Mouse (Mus musculus): Measurements from ENCODE around the gene Zfp513.
A peak's percentile ranks its signal among the peaks of the same experiment; 100 is the strongest.
"Not testable (repeated sequence)": the region's sequence is repeated elsewhere in the genome, so short reads cannot be mapped to it uniquely, and the experiment has no call there.

The Zfp513 gene

DNA sequence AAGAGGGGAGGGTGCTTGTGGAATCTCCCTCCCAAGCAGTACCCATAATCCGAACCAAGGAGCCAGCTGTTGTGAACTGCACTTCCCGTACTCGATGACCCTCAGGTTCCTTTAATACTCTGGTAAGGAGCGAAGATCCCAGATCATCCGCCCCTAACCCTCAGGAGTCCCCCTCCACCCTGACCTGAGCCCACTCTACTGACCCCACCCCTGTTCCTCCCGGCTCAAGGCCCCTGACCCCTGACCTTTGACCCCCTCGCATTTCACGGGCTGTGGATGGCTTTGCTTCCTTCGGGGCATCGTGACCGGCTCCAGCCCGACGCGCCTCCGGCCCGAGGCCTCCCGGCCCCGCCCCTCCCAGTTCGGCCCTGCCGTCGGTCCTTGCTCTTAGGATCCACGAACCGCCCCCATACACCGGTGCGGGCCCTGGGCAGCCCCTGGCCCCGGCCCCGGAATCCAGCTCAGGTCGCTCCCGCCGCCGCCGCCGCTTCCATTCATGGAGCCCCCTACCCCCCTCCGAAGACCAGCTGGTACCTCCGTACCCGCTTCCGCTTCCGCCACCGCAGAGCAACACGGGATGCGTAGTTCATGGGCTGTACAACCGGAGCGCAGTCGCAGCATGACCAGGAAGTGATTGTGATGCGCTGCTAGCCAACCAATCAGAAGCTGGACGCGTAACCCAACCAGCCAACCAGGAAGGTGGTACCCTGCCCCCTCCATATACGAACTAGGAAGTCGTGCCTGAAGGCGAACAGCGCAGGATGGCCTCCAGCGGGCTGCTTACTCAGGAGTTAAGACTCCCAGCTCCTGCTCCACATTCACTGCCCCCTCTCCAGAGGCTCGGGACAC, at the start of gene Zfp513:
Zfp513 (minus strand) TSS at position 562 of the 849 bp plus-strand sequence.
- DNase-seq (ENCODE audit: low spot score) = peak; percentile 99

DNA sequence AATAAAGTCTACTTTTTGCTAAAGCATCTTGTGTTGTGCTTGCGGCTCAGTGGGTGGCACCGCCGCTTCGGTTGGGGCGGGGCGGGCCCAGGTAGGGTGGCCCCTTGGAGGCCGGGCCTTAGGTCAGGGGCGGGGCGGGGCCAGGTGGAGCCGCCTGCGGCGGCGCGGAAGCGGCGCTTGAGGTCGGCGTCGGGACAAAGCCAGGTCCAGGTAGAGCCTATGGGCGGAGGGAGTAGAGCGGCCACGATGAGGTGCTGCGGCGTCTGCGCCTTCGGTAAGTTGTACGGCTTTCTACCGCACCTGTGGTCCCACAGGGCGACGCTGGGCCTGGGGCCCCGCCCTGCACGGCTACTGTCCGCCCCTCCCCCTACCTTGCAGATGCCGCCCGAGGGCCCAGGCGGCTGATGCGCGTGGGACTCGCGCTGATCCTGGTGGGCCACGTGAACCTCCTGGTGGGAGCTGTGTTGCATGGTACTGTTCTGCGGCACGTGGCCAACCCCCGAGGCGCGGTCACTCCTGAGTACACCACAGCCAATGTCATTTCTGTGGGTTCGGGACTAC, 49.5 kb upstream of the Zfp513 start, which contains the start of gene Krtcap3:
Krtcap3 (plus strand) TSS at position 151 of the 561 bp plus-strand sequence.
- no peak for DNase-seq (ENCODE audit: low spot score)

DNA sequence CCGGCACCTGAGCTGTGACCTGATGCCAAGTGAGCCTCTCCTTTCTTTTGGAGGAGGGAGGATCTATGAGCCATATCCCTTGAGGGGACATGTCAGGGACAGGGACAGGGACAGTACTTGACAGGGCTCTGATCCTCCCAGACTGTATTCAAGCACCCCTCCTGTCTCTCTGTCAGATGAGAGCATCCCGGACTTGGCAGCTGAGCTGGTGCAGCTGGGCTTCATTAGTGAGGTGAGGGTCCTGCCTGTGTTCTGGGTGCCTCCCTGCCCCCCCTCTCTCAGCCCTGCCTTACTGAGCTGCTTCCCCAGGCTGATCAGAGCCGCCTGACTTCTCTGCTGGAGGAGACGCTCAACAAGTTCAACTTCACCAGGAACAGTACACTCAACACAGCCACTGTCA, 48.6 kb upstream of the Zfp513 start:
- DNase-seq (ENCODE audit: low spot score) = no peak

DNA sequence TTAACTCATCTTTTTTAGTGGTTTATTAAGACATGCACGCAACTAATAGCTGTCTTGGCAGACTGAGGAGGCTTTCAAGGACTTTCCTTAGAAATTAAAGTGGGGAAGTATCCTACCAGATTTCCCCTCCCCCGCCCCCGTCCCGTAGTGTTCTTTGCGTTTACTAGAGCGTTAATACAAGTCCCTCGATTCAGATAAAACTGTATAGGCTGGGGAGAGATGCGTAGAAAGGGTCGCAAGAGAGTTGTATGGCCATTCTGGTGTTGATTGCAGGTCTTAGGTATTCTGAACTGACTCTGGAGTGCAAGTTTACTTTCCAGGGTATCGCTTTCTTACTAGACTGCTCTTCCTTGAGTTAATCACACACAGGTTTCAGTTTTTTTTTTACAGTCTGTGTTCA, 40.1 kb upstream of the Zfp513 start:
- no peak for DNase-seq (ENCODE audit: low spot score)

DNA sequence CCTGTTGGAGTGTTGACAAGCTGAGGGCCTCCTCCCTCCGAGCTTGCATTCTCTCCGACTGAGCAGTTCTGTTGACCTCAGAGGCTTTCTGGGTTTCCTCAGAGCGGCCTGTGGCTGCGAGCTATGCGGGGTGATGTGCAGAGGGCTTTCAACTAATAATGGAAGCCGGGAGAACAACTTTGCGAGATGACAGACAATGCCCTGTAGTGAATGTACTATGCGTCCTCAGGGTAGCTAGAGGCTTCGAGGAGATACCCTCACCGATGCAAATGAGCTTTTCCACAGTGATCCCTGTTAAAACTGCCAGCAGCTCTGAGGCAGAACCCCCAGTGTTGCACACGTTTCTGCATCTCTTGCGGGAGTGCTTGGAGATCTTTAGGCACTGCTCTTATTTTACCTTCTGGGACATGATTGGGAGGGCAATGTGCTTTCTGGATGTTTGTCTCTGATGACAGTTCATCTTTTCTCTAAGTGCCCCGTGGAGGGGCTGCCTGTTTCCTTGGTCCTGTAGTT, 39.5 kb upstream of the Zfp513 start:
- DNase-seq (ENCODE audit: low spot score) = no peak

DNA sequence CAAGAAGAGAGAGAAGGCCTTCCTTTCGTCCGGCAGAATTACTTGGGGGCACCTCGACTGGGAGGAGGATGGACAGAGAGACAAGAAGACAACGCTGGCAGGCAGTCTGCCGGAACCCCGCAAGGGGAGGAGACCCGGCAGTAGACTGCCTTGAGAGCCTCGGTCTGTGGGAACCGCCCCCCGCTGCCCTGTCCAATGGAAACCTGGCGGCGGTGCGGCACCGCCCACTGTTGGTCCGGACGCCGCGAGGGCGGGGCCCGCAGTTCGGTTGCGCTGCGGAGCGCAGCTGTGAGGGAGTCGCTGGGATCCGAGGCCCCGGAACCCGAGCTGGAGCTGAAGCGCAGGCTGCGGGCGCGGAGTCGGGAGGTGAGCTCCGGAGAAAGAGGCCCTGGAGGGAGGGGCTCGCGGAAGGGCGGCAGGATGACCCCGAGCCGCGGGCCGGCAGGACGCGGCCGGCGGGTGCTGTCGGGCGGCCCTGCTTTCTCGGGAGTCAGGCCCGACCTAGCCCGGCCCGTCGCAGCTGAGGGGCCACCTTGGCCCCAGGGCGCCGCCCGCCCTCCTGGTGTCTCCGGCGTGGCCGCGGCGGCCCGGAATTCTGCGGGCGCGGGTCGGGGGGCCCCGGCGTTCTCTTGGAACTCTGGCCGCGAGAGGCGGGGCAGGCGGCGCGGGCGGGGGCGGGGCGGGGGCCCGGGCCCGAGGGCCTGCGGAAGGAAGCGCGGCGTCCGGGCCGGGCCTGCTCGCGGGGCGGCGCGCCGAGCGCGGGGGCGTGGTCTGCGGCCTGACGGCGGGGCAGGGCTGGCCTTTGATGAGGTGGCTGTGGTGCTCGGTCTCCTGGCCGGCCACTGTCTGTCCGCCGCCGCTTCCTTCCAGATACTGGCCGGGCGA, 38.8 kb upstream of the Zfp513 start, which contains the start of the genes Nrbp1 and Gm9970:
Nrbp1 (plus strand) TSS at position 228 of the 885 bp plus-strand sequence.
Gm9970 (minus strand) TSS at position 596 of the 885 bp plus-strand sequence.
- peak; percentile 94 for DNase-seq (ENCODE audit: low spot score)

DNA sequence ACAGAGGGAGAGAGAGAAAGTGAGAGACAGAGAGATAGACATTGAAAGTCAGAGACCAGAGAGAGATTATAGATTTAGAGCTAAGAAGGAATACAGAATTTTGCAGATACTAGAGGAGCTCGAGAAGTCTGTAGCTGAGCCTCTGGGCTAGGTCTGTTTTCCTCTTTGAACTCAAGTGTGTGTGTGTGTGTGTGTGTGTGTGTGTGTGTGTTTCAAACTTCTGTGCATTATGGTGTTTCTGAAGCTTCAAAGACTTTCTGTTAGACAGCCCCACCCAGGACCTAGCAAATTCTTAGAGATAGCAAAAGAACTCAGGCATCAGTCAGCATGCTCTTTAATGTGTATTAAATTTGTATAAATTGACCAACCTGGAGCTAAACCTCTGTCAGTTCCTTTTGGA, 24.5 kb upstream of the Zfp513 start:
- DNase-seq (ENCODE audit: low spot score) = no peak

DNA sequence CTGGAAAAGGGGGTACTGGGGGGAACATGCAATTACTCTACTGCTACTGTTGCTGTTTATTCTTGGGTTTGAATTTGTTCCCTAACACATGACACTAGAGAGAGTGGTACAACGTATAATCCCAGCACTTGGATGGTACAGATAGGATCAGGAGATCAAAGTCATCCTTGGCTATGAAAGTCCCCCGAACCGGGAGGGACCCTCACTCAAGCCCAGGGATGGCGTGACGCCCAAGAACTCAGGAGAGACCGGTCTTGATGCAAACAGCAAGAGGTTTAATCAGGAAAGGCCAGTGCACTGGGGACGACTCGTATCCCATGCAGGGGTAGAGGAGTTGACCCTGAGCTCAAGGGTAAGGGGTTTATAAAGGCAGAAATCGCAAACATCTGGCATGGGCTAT, 20.6 kb upstream of the Zfp513 start:
- no peak for DNase-seq (ENCODE audit: low spot score)

DNA sequence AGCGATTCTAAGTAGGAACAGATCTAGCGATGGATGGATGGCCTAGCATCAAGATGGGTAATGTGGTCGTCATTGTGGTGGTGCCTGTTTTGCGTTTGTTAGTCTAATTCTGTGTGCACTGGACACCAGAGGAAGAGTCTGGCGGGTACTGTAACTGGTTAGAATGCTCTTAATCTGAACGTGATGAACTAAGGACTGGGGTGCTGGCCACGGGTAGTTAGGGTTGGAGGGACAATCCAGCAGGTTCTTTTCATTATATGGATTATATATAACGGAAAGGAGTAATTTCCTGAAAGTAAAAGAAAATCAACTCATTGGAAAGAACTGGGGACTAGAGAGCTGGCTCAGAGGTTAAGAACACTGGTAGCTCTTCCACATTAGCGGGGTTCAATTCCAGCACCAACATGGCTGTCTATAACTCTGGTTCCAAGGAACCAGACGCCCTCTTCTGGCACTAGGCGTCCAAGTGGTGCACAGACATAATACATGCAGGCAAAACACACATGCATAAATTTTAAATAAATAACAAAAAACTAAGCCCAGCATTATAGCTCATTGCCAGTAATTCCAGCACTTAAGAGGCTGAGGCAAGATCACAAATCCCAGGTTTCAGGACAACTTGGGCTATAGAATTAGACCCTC, 19.3 kb upstream of the Zfp513 start:
- DNase-seq (ENCODE audit: low spot score) = peak; percentile 84

DNA sequence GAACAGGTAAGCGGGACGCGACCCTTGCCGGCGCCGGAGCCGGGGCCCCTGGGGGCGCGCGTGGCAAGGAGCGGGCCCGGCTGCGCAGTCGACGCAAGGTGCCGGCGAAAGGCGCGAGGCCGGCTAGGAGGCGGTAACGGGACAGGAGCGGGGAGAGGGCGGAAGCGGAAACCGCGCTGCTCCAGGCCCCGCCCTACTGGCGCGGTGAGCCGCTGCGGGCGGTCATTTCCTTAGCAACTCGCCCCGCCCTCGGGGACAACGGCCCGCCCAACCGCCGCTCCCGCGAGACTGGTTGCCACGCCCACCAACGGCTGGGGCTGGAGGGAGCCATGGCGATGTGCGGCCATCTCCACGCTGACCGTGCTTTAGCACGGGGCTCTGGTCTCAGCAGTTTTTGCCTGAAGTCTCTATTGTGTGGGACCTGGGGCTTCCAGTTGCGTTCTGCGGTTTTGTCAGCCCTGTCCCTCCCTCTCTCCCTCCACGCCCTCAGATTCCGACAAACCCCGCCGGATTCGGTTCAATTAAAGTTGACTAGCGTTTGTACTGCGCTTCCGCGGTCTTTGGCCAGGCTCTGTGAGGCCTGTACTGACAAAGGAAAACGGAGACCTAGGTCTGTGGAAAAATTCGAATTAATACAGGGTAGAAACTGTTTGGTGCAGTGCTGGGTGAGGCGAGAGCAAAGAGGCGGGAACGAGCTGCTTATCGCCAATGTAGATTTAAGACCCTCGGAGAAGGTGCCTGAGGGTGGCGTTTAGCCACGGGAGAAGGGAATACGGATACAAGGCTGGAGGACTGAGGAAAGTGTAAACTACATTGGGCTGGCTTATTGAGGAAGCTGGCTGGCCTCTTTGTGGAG, 18.6 kb upstream of the Zfp513 start, which contains the start of gene Ppm1g:
Ppm1g (minus strand) TSS at position 240 of the 856 bp plus-strand sequence.
- DNase-seq (ENCODE audit: low spot score) = peak; percentile 95

DNA sequence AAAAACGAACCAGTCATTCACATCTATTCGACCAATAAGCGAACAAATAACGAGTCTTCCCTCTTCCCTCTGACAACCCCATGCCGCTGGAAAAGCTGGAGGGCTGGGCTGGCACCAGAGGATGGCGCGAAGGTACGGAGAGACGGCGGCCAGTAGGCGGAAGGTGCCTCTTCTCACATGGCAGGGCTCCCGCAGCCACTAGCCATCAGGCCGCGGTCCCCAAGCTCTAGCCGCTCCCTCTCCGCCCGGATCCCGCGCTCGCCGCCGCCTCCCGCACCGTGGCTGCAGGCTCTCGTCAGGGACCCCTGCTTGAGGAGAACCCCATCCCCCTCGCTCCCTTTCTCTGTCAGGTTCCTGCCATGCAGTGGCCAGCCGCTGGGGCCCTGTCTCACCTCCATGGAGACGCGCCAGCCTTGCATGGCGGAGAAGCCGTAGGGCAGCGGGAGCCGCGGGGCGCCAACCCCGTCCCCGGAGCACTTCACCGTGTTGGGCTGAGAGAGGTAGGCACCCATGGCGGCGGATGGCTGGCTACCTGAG, 17.9 kb upstream of the Zfp513 start:
- no peak for DNase-seq (ENCODE audit: low spot score)

DNA sequence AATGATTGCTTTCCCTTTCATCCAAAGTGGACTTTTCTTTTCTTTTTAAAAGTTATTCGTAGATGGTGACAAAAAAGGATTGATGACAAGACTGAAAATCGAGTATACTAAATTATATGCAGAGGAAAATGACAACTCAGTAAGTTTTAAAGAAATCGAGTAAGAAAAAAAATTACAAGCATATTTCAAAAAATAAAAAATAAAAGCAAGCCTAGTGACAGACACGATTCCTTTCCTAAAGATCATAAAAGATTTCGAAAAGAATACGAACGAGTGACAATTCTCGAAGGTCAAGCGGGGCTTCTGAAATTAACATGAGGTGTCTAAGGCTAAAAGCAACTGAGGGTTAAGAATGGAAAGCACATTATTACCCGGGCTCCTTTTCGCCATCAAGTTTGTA, 17.4 kb upstream of the Zfp513 start:
- no peak for DNase-seq (ENCODE audit: low spot score)

DNA sequence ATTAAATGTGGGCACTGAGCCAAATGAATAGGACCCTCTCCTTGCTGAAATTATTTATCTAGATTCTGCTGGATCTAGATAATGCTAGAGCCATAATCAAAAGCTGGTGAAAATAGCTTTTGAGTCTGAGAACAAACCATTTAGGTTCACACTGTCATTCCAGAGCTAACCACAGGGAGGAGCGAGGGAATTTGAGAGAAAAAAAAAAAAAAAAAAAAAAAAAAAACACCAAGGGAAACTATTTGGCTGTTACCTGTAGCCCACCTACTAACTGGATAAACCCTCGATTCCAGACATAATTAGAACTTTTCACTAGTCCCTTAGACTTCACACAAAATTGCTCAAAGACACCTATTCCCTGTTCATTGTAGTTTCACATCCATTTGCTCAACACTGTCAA, 17.0 kb upstream of the Zfp513 start:
- peak; percentile 71 for DNase-seq (ENCODE audit: low spot score)

DNA sequence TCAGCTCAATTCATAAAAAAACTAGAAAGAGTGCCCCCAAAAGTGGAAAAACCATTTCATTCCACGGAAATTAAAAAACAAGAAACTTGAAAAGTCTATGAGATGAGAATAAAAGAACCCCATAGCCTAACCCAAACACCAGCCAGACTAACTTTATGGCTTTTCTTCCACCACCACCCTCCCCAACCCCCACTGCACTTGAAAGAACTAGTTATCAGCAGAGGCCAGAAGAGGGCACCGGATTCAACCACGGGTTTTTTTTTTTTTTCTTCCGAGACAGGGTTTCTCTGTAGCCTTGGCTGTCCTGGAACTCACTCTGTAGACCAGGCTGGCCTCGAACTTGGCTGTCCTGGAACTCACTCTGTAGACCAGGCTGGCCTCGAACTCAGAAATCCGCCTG, 16.2 kb upstream of the Zfp513 start:
- DNase-seq (ENCODE audit: low spot score) = no peak

DNA sequence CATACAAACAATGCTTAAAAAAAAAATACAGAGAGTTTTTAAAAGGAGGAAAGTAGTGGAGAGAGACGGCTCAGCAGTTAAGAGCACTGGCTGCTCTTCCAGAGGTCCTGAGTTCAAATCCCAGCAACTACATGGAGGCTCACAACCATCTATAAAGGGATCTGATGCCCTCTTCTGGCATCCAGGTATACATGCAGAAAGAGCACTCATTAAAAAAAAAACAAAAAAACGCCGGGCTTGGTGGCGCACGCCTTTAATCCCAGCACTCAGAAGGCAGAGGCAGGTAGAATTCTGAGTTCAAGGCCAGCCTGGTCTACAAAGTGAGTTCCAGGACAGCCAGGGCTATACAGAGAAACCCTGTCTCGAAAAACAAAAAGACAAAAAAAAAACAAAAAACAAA, 14.5 kb upstream of the Zfp513 start:
- not testable (repeated sequence) for DNase-seq (ENCODE audit: low spot score)

DNA sequence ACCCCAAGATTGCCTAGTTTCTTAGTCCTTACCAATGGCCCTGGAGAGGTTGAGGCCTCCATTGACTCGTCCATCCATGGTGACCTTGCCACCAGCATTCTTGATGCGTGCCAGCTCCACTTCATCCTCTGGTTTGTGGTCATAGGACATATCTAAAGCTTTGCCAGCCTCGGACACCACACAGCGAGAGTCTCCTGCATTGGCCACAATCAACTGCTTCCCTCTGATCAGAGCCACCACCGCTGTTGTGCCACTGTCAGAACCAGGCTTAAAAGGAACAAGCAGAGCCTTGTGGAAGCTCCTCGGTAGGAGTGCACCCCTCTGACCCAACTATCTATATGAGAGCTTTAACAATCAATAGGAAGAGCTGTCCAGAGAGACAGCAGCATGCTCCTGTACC, 2.3 kb upstream of the Zfp513 start:
- DNase-seq (ENCODE audit: low spot score) = no peak

DNA sequence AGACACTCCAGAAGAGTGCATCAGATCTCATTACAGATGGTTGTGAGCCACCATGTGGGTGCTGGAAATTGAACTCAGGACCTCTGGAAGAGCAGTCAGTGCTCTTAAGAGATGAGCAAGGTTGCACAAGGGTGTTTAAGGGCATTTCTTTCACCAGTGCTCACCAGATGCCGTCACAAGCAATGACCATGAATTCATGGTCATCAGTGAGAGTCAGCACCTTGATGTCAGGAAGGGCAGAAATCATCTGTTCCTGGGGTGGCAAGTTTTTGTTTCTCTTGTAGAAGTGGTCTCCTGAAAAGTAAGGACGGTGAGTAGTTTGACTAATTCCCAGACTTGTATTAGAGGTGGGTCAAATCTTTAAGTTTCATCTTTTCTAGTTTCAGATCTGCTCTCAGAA, 1.8 kb upstream of the Zfp513 start:
- no peak for DNase-seq (ENCODE audit: low spot score)

DNA sequence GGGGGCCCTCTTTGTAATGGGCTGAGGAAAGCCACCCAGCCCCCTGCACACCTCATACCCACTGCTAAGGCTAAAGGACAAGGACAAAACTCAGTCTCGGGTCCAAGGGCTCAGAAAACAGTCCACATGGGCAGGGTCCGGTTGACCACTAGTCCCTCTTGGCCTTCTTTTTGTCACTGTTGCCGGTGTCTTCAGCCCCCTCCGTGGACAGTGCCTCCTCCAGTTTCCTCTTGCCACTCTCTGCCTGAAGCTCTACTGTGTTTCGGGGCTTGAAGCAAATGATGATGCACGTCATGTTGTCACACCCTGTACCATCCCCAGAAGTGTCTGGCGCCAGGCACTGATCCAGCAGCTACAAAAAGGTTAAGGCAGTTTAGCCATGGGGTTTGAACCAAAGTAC, 830 bp upstream of the Zfp513 start:
- DNase-seq (ENCODE audit: low spot score) = no peak

DNA sequence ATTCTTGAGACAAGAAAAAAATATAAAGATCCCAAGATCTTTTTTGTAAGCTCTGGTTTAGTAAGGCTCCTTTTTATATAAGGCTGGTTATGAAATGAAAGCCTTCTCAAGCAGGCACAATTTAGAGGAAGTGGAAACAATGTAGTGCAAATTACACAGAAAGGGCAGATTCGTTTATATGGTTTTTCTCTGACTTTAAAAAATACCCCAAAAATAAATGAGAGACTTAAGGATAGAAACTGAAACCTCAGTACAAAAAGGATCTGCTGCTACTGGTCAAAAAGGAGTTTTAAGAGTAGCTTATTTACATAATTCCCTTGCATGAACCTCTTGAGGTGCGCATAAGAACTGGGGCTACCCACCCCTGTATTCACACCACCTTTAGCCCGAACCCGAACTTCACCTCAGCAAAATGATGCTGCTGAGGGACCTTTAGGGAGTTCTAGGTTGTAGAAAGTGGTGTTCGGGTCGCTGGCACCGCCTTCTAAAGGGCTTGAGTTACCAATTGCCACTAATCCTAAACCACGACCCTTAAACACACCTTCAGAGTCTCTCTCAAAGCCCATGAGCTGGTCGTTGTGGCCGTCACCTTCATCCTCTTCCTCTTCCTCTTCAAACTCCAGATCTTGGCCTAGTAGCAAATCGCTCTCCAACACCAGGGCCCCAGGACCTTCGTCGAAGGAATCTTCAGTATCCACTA, 911 bp downstream of the Zfp513 start:
- no peak for DNase-seq (ENCODE audit: low spot score)

DNA sequence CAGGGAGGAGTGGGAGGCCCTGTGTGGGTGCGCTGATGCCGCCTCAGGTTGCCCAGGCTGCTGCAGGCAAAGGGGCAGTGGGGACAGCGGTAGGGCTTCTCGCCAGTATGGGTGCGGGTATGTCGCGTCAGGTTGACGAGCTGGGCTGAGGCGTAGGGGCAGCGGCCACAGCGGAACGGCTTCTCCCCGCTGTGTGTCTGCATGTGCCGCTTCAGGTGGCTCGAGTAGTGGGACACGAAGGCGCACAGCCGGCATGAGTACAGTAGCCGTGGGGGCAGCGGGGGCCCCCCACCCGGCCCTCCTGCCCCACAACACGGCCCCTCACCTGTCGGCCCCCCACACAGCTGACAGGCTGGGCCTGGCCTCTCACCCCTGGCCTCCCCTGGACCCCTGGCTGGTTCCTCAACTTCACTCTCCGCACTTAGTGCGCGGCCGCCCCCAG, 1.8 kb downstream of the Zfp513 start:
- DNase-seq (ENCODE audit: low spot score) = no peak

Measured in adipocyte (in vitro differentiated cells).